Mouse (Mus musculus): ENCODE measurements around the gene Cd22.

DNA sequence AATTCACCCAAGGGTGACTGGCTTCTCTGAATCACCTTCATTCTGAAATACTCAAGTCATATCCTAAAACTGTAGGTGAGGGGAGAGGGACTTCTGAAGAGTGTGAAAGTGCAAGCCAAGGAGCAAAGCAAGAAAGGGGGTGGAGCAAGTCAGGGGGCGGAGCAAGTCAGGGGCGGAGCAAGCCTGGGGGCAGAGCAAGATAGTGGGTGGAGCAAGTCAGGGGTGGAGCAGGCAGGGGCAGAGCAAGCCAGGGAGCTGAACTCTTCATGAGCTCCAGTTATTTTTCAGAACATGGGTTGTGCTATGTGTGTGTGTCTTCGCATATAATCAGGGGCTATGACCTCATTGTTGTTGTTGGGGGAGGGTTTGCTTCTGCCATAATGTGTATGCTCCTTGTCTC is 40.1 kb upstream of the Cd22 start:
- TF ChIP-seq CTCF (conservative IDR thresholded peaks at IDR 0.05; ENCODE audit: low read length) (no peak), NANOG (IDR thresholded peaks at IDR 0.05; ENCODE audit: borderline replicate concordance, low read length) (no peak)

Measured in E14TG2a.4 (cell line).